Mouse (Mus musculus): Measurements from ENCODE around the gene Cela3a. TPM values are rescaled to one million over a fixed set of nuclear protein-coding genes. Genes with fewer than 3 reads are reported as not detected.

Cela3a gene
- polyA plus RNA-seq, 1 experiment from 2014 or later = not detected

GRCm38 (mm10) chr4:137392874-137393273 is 16.7 kb downstream of the Cela3a start:
- no peak overlapping the region for H3K27ac ChIP-seq (ENCODE audit: low read length)

GRCm38 (mm10) chr4:137391287-137391686 is 18.3 kb downstream of the Cela3a start:
- H3K9ac ChIP-seq (ENCODE audit: low read length) = no peak overlapping the region
- H3K27me3 ChIP-seq (ENCODE audit: control insufficient read depth, insufficient read depth, low read length) = no peaks in the 10 kb centered on the region
- no peak for ATAC-seq (replicated peaks; ENCODE audit: extremely low read depth, insufficient read depth, low FRiP score)
- peaks cover 7% of the 10 kb centered on the region; the same call in 1 of the 2 replicates for H3K9me3 ChIP-seq (replicated peaks; ENCODE audit: control insufficient read depth, low read length)
- whole genome bisulfite sequencing = 88% methylated on average over 3 of the region's 3 CpGs
- no peak overlapping the region for H3K4me2 ChIP-seq (ENCODE audit: low read depth, low read length)
- no peak overlapping the region for H3K4me3 ChIP-seq (ENCODE audit: low read length)
- 0 out of 2 replicates have a peak, but pooled peaks cover 5% of the 10 kb centered on the region for H3K4me1 ChIP-seq (ENCODE audit: control insufficient read depth, insufficient read depth, low read length)
- no peaks in the 10 kb centered on the region for H3K36me3 ChIP-seq (ENCODE audit: control insufficient read depth, insufficient read depth)
- no peak overlapping the region for H3K27ac ChIP-seq (ENCODE audit: low read length)

More at GRCm38 (mm10) chr4:137392874-137393273, 16.7 kb downstream of the Cela3a start:
- Histone ChIP-seq H3K4me1 (ENCODE audit: control insufficient read depth, insufficient read depth, low read length) (0 out of 2 replicates have a peak, but pooled peaks cover 5% of the 10 kb centered on the region), H3K4me2 (ENCODE audit: low read depth, low read length) (no peak overlapping the region), H3K9me3 (replicated peaks; ENCODE audit: control insufficient read depth, low read length) (peaks cover 7% of the 10 kb centered on the region; the same call in 1 of the 2 replicates), H3K27me3 (ENCODE audit: control insufficient read depth, insufficient read depth, low read length) (no peaks in the 10 kb centered on the region), H3K4me3 (ENCODE audit: low read length) (no peak overlapping the region), H3K9ac (ENCODE audit: low read length) (no peak overlapping the region), H3K36me3 (ENCODE audit: control insufficient read depth, insufficient read depth) (no peaks in the 10 kb centered on the region)
- WGBS = 79% methylated on average over 9 of the region's 9 CpGs
- no peak for ATAC-seq (replicated peaks; ENCODE audit: extremely low read depth, insufficient read depth, low FRiP score)

GRCm38 (mm10) chr4:137390196-137390595 is 19.4 kb downstream of the Cela3a start:
- ATAC-seq (replicated peaks; ENCODE audit: extremely low read depth, insufficient read depth, low FRiP score) = no peak
- 88% methylated on average over 4 of the region's 4 CpGs for WGBS
- Histone ChIP-seq H3K27me3 (ENCODE audit: control insufficient read depth, insufficient read depth, low read length) (no peaks in the 10 kb centered on the region), H3K4me1 (ENCODE audit: control insufficient read depth, insufficient read depth, low read length) (0 out of 2 replicates have a peak, but pooled peaks cover 5% of the 10 kb centered on the region), H3K9me3 (replicated peaks; ENCODE audit: control insufficient read depth, low read length) (0 out of 2 replicates have a peak, but pooled peaks cover 3% of the 10 kb centered on the region), H3K36me3 (ENCODE audit: control insufficient read depth, insufficient read depth) (no peaks in the 10 kb centered on the region), H3K9ac (ENCODE audit: low read length) (no peak overlapping the region), H3K4me3 (ENCODE audit: low read length) (no peak overlapping the region), H3K27ac (ENCODE audit: low read length) (no peak overlapping the region), H3K4me2 (ENCODE audit: low read depth, low read length) (no peak overlapping the region)

GRCm38 (mm10) chr4:137388983-137389382 is 20.6 kb downstream of the Cela3a start:
- Histone ChIP-seq H3K36me3 (ENCODE audit: control insufficient read depth, insufficient read depth) (no peaks in the 10 kb centered on the region), H3K9me3 (replicated peaks; ENCODE audit: control insufficient read depth, low read length) (0 out of 2 replicates have a peak, but pooled peaks cover 3% of the 10 kb centered on the region), H3K4me3 (ENCODE audit: low read length) (peak overlapping the region; percentile 87), H3K9ac (ENCODE audit: low read length) (peak overlapping the region; percentile 93), H3K27ac (ENCODE audit: low read length) (peak overlapping the region; percentile 92), H3K4me2 (ENCODE audit: low read depth, low read length) (peak overlapping the region; percentile 85), H3K27me3 (ENCODE audit: control insufficient read depth, insufficient read depth, low read length) (no peaks in the 10 kb centered on the region), H3K4me1 (ENCODE audit: control insufficient read depth, insufficient read depth, low read length) (0 out of 2 replicates have a peak, but pooled peaks cover 5% of the 10 kb centered on the region)
- WGBS = 41% methylated on average over 6 of the region's 6 CpGs
- ATAC-seq (replicated peaks; ENCODE audit: extremely low read depth, insufficient read depth, low FRiP score) = no peak

DNA sequence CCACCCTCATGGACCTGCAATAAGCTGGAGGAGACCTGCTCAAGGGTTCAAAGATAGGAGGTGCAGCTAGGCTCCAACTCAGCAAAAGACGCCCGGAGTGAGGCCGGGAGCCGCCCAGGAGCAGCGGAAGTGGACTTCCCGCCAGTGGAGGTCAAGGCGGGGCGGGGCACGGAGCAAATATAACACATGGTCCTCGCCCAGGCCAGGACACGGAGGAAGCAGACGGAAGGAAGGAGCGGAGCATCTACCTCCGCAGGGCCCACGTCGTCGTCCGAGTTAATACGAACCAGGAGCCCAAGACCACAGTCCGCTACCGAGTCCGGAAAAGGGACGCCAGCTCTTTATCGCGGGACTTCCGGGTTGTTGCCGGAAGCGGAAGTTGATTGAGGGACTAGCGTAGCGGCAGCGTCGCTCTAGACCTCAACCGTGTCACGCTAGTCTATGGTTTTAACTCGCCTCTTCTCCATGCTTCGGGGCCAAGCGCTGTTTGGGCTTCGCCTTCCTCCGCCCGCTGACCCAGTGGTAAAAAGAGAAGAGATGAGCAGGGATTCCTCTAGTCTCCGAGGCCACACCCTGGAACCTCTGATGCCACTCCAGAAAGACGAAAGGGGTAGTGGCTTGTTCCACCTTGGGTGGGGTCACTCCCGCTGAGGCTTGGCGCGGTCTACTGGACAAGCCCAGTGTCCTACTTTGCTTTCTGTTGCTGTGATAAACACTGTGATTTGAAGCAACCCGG is 21.4 kb downstream of the Cela3a start:
- under 1% methylated on average over 46 of the region's 46 CpGs for WGBS
- peak overlapping the region; percentile 92 for H3K27ac ChIP-seq (ENCODE audit: low read length)
- ATAC-seq (replicated peaks; ENCODE audit: extremely low read depth, insufficient read depth, low FRiP score) = peak; percentile 93
- peak overlapping the region; percentile 85 for H3K4me2 ChIP-seq (ENCODE audit: low read depth, low read length)
- H3K36me3 ChIP-seq (ENCODE audit: control insufficient read depth, insufficient read depth) = no peaks in the 10 kb centered on the region
- H3K27me3 ChIP-seq (ENCODE audit: control insufficient read depth, insufficient read depth, low read length) = no peaks in the 10 kb centered on the region
- H3K4me1 ChIP-seq (ENCODE audit: control insufficient read depth, insufficient read depth, low read length) = 0 out of 2 replicates have a peak, but pooled peaks cover 5% of the 10 kb centered on the region
- peak overlapping the region; percentile 87 for H3K4me3 ChIP-seq (ENCODE audit: low read length)
- peak overlapping the region; percentile 93 for H3K9ac ChIP-seq (ENCODE audit: low read length)
- 0 out of 2 replicates have a peak, but pooled peaks cover 3% of the 10 kb centered on the region for H3K9me3 ChIP-seq (replicated peaks; ENCODE audit: control insufficient read depth, low read length)

DNA sequence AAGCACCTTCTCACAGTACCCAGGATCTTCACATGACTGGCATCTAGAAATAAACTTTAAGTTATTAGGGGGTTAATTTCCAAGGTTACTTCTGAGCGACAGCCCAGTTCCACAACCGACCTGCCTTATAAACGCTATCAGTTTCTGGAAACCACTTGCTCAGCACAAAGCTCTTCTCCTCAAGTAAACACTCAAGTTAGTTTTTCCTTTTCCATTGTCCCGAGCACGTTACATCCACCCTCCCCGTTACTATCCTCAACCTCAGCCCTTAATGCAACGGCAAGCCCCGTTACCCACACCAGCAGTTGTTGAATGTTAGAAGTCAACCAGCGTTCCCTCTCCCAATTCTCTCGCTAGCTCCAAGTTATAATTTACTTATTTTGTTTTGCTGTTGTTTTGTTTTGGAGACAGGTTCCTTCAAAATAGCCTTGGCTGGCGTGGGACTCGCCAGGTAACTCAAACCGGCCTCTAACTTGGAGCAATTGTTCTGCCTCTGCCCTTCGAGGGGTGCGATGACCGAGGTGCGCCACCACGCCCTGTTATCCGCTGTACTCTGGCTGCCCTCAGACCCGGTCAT is 22.0 kb downstream of the Cela3a start:
- H3K9ac ChIP-seq (ENCODE audit: low read length) = peak overlapping the region; percentile 93
- H3K27ac ChIP-seq (ENCODE audit: low read length) = peak overlapping the region; percentile 92
- 0 out of 2 replicates have a peak, but pooled peaks cover 3% of the 10 kb centered on the region for H3K9me3 ChIP-seq (replicated peaks; ENCODE audit: control insufficient read depth, low read length)
- H3K27me3 ChIP-seq (ENCODE audit: control insufficient read depth, insufficient read depth, low read length) = no peaks in the 10 kb centered on the region
- H3K4me2 ChIP-seq (ENCODE audit: low read depth, low read length) = peak overlapping the region; percentile 85
- ATAC-seq (replicated peaks; ENCODE audit: extremely low read depth, insufficient read depth, low FRiP score) = no peak
- H3K4me1 ChIP-seq (ENCODE audit: control insufficient read depth, insufficient read depth, low read length) = 0 out of 2 replicates have a peak, but pooled peaks cover 5% of the 10 kb centered on the region
- H3K4me3 ChIP-seq (ENCODE audit: low read length) = peak overlapping the region; percentile 87
- under 1% methylated on average over 20 of the region's 20 CpGs for WGBS
- no peaks in the 10 kb centered on the region for H3K36me3 ChIP-seq (ENCODE audit: control insufficient read depth, insufficient read depth)

GRCm38 (mm10) chr4:137380702-137381605 is 28.6 kb downstream of the Cela3a start:
- H3K9ac ChIP-seq (ENCODE audit: low read length) = no peak overlapping the region
- WGBS = 34% methylated on average over 14 of the region's 16 CpGs
- no peak for ATAC-seq (replicated peaks; ENCODE audit: extremely low read depth, insufficient read depth, low FRiP score)
- no peak overlapping the region for H3K27ac ChIP-seq (ENCODE audit: low read length)
- H3K4me2 ChIP-seq (ENCODE audit: low read depth, low read length) = peak overlapping the region; percentile 54
- no peaks in the 10 kb centered on the region for H3K9me3 ChIP-seq (replicated peaks; ENCODE audit: control insufficient read depth, low read length)
- H3K4me3 ChIP-seq (ENCODE audit: low read length) = no peak overlapping the region
- no peaks in the 10 kb centered on the region for H3K27me3 ChIP-seq (ENCODE audit: control insufficient read depth, insufficient read depth, low read length)
- peaks cover 8% of the 10 kb centered on the region for H3K4me1 ChIP-seq (ENCODE audit: control insufficient read depth, insufficient read depth, low read length)
- no peaks in the 10 kb centered on the region for H3K36me3 ChIP-seq (ENCODE audit: control insufficient read depth, insufficient read depth)

DNA sequence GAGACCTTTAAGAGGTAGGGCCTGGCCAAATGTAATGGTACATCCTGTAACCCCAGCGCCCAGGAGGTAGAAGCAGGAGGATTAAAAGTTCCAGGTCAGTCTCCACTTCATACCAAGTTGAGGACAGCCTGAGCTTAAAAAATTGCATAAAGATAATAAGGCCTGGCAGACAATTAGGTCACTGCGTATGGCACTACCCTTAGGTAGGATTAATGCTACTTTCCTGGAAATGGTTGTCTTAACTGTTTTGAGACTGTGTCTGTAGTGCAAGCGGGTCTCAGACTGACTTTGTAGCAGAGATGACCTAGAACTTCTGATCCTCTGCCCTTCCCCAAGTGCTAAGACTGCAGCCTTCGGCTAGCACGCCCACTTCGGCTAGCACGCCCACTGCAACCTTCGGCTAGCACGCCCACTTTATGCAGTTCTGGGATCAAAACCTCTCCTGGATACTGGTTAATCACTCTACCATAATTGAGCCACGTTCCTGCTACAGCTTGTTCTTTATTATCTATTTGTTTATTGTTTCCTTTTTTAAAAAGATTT is 29.8 kb downstream of the Cela3a start:
- H3K36me3 ChIP-seq (ENCODE audit: control insufficient read depth, insufficient read depth) = no peaks in the 10 kb centered on the region
- H3K27me3 ChIP-seq (ENCODE audit: control insufficient read depth, insufficient read depth, low read length) = no peaks in the 10 kb centered on the region
- WGBS = 92% methylated on average over 10 of the region's 10 CpGs
- H3K4me2 ChIP-seq (ENCODE audit: low read depth, low read length) = no peak overlapping the region
- H3K4me3 ChIP-seq (ENCODE audit: low read length) = no peak overlapping the region
- no peak overlapping the region for H3K27ac ChIP-seq (ENCODE audit: low read length)
- ATAC-seq (replicated peaks; ENCODE audit: extremely low read depth, insufficient read depth, low FRiP score) = no peak
- H3K9ac ChIP-seq (ENCODE audit: low read length) = no peak overlapping the region
- H3K9me3 ChIP-seq (replicated peaks; ENCODE audit: control insufficient read depth, low read length) = no peaks in the 10 kb centered on the region
- peaks cover 8% of the 10 kb centered on the region for H3K4me1 ChIP-seq (ENCODE audit: control insufficient read depth, insufficient read depth, low read length)
